Mouse (Mus musculus): ENCODE results near the gene 1700067P10Rik. TPM values are rescaled to one million over a fixed set of nuclear protein-coding genes. Genes with fewer than 3 reads are reported as not detected.

1700067P10Rik gene
- polyA plus RNA-seq, 1 experiment: 0.13 TPM

DNA sequence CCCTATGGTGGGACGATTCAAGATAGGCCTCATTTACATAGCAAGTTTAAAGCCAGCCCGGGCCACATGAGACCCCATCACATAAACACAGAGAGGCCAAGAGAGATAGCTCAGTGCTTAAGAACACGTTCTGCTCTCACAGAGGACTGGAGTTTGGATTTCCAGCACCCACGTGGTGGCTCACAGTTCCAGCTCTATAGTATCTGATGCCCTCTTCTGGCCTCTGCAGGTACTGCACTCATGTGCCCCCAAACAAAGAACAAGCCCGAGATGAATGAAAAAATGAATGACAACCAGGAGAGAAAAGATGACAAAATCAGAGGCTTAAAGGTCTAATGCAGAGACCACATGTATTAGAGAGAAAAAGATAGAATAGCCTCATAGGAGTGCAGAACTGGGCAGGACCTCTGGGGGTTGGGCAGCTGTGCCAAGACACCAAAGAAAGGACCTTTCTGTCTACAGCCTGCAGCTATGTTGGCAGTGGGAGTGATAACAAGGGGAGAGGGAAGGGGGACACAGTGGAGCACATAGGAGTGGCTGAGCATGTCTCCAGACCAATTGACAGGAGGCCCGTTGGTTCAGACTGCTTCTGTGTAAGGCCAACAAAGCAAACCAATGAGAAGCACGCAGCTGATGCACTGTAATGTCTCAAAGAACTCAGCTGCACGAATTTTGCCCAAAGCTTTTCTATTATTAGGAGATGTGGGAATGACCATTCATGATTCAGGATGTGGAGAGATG, 21.6 kb downstream of the 1700067P10Rik start:
- 45% methylated on average over 8 of the region's 8 CpGs for WGBS
- H3K27me3 ChIP-seq (ENCODE audit: control insufficient read depth, insufficient read depth, low read length): no peaks in the 10 kb centered on the region
- no peak overlapping the region for H3K27ac ChIP-seq (ENCODE audit: insufficient read depth, low read length)
- DNase-seq: peak in 1 of 2 experiments; percentile 15
- TF ChIP-seq POLR2A (IDR thresholded peaks at IDR 0.05; ENCODE audit: borderline replicate concordance, insufficient read depth, low read length) (no peak), CTCF (IDR thresholded peaks at IDR 0.05; ENCODE audit: borderline replicate concordance, insufficient read depth, low read depth, low read length) (peak; percentile 45; the same call in 1 of the 2 replicates)
- no peaks in the 10 kb centered on the region for H3K4me1 ChIP-seq (ENCODE audit: control insufficient read depth, insufficient read depth, low read length)
- no peak overlapping the region for H3K4me3 ChIP-seq (replicated peaks; ENCODE audit: insufficient read depth, low read depth, low read length)

- H3K27me3 ChIP-seq (ENCODE audit: control insufficient read depth, insufficient read depth, low read length): no peaks in the 10 kb centered on the region
- no peaks in the 10 kb centered on the region for H3K4me1 ChIP-seq (ENCODE audit: control insufficient read depth, insufficient read depth, low read length)
- H3K27ac ChIP-seq (ENCODE audit: insufficient read depth, low read length): no peak overlapping the region
- DNase-seq: no peak
- WGBS: 50% methylated on average over 1 of the region's 1 CpGs
- TF ChIP-seq POLR2A (IDR thresholded peaks at IDR 0.05; ENCODE audit: borderline replicate concordance, insufficient read depth, low read length) (no peak), CTCF (IDR thresholded peaks at IDR 0.05; ENCODE audit: borderline replicate concordance, insufficient read depth, low read depth, low read length) (no peak)
- H3K4me3 ChIP-seq (replicated peaks; ENCODE audit: insufficient read depth, low read depth, low read length): no peak overlapping the region
Observed at GRCm38 (mm10) chr17:48118570-48118969, 29.5 kb downstream of the 1700067P10Rik start.

DNA sequence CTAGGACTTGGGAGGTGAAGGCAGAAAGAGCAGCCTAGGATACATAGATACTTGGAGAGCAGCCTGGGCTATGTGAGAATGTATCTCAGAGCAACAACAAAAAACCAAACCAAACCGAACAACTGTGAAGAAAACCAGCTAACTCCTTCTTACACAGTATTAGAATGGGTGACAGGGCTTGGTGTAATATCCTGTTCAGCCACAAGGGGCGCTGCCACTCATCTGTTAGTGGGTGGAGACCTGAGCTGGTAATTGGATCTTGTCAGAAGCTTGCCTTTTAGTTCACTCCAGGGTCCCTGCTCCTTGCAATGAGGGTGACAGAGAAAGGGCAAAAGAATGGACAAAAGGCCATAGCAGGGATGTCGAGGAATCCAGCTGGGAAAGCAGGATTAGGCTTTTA, 30.5 kb downstream of the 1700067P10Rik start:
- no peak for TF ChIP-seq POLR2A (IDR thresholded peaks at IDR 0.05; ENCODE audit: borderline replicate concordance, insufficient read depth, low read length)
- TF ChIP-seq CTCF (IDR thresholded peaks at IDR 0.05; ENCODE audit: borderline replicate concordance, insufficient read depth, low read depth, low read length): peak; percentile 72
- H3K27ac ChIP-seq (ENCODE audit: insufficient read depth, low read length): no peak overlapping the region
- peak; percentile 29 to 61 for DNase-seq
- no peaks in the 10 kb centered on the region for H3K27me3 ChIP-seq (ENCODE audit: control insufficient read depth, insufficient read depth, low read length)
- no peaks in the 10 kb centered on the region for H3K4me1 ChIP-seq (ENCODE audit: control insufficient read depth, insufficient read depth, low read length)
- WGBS: 23% methylated on average over 3 of the region's 3 CpGs
- no peak overlapping the region for H3K4me3 ChIP-seq (replicated peaks; ENCODE audit: insufficient read depth, low read depth, low read length)

DNA sequence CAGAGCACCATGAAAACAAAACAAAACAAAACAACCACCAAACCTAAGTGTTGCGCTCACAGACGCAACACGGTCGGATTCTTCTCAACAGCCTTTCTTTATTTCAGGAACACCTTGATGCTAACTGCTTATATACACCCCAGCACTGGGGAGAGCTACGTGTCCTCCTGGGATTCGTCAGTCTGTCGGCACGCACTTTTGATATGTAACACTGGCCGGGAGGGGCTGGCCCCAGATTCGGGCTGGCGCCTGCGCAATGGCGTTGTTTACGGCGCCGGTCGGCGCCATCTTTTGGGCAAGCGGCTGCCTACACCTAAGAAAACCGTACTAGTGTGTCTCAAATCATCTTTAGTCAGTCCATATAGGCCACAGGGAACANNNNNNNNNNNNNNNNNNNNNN, 31.3 kb downstream of the 1700067P10Rik start:
- TF ChIP-seq CTCF (IDR thresholded peaks at IDR 0.05; ENCODE audit: borderline replicate concordance, insufficient read depth, low read depth, low read length): no peak
- TF ChIP-seq POLR2A (IDR thresholded peaks at IDR 0.05; ENCODE audit: borderline replicate concordance, insufficient read depth, low read length): no peak
- WGBS: 95% methylated on average over 20 of the region's 20 CpGs

GRCm38 (mm10) chr17:48132810-48133209, 43.7 kb downstream of the 1700067P10Rik start:
- Histone ChIP-seq H3K27ac (ENCODE audit: insufficient read depth, low read length) (no peak overlapping the region), H3K4me1 (ENCODE audit: control insufficient read depth, insufficient read depth, low read length) (no peaks in the 10 kb centered on the region), H3K27me3 (ENCODE audit: control insufficient read depth, insufficient read depth, low read length) (no peaks in the 10 kb centered on the region), H3K4me3 (replicated peaks; ENCODE audit: insufficient read depth, low read depth, low read length) (no peak overlapping the region)
- DNase-seq: no peak
- WGBS: 86% methylated on average over 2 of the region's 2 CpGs
- TF ChIP-seq POLR2A (IDR thresholded peaks at IDR 0.05; ENCODE audit: borderline replicate concordance, insufficient read depth, low read length) (no peak), CTCF (IDR thresholded peaks at IDR 0.05; ENCODE audit: borderline replicate concordance, insufficient read depth, low read depth, low read length) (no peak)

More for the DNA sequence above, 31.3 kb downstream of the 1700067P10Rik start:
- Histone ChIP-seq H3K4me1 (ENCODE audit: control insufficient read depth, insufficient read depth, low read length) (no peaks in the 10 kb centered on the region), H3K4me3 (replicated peaks; ENCODE audit: insufficient read depth, low read depth, low read length) (no peak overlapping the region), H3K27ac (ENCODE audit: insufficient read depth, low read length) (no peak overlapping the region), H3K27me3 (ENCODE audit: control insufficient read depth, insufficient read depth, low read length) (no peaks in the 10 kb centered on the region)
- no peak for DNase-seq

Other genes starting within 250 kb of the 1700067P10Rik start
- 52.4 and 55.4 TPM in 2 replicates for gene Foxp4, start 164.7 kb upstream of the 1700067P10Rik start, polyA plus RNA-seq (2012; rRNA removed)
- gene 1700122O11Rik, start 51.0 kb upstream of the 1700067P10Rik start, polyA plus RNA-seq (2012; rRNA removed): not detected in 2 replicates
- not detected in 2 replicates for gene 9830107B12Rik, start 56.9 kb downstream of the 1700067P10Rik start, polyA plus RNA-seq (2012; rRNA removed)
- 0.07 TPM in 1 of 2 replicates, not detected in the other for gene A530064D06Rik, start 78.0 kb downstream of the 1700067P10Rik start, polyA plus RNA-seq (2012; rRNA removed)
- gene Trem1, start 143.4 kb downstream of the 1700067P10Rik start, polyA plus RNA-seq (2012; rRNA removed): 0.03 and 0.05 TPM in 2 replicates
- gene Trem3, start 158.5 kb downstream of the 1700067P10Rik start, polyA plus RNA-seq (2012; rRNA removed): not detected in 2 replicates
- gene Treml4, start 175.0 kb downstream of the 1700067P10Rik start, polyA plus RNA-seq (2012; rRNA removed): 0.21 TPM in 1 of 2 replicates, not detected in the other
- gene Treml2, start 210.2 kb downstream of the 1700067P10Rik start, polyA plus RNA-seq (2012; rRNA removed): 0.25 TPM in 2 replicates
- gene B430306N03Rik, start 226.8 kb downstream of the 1700067P10Rik start, polyA plus RNA-seq (2012; rRNA removed): 0.02 and 0.11 TPM in 2 replicates

All from cerebellum, adult 2 months (tissue).